Mouse (Mus musculus) hindbrain, embryonic 10.5 days (tissue): Measurements from ENCODE around the gene Cdkal1. TPM values are rescaled to one million over a fixed set of nuclear protein-coding genes. Genes with fewer than 3 reads are reported as not detected.

Experiments used
- DNase-seq: peaks from one replicate; pipeline ENCODE4 v3.0.0-alpha.2; 2017; ENCODE audit warnings: low spot score
- H3K27ac ChIP-seq: fragments of 300-500 bp; sonication (generic); 2 replicates; pipeline ENCODE4 v1.5.1; 2016; ENCODE audit warnings: mild to moderate bottlenecking, moderate library complexity
- H3K27me3 ChIP-seq: fragments of 300-500 bp; sonication (generic); 2 replicates; pipeline ENCODE4 v1.6.1; 2016; ENCODE audit warnings: mild to moderate bottlenecking; ENCODE audit not compliant: poor library complexity, insufficient read depth, severe bottlenecking
- H3K36me3 ChIP-seq: fragments of 300-500 bp; sonication (generic); 2 replicates; pipeline ENCODE4 v1.6.1; 2016; ENCODE audit warnings: mild to moderate bottlenecking, moderate library complexity
- H3K4me1 ChIP-seq: fragments of 300-500 bp; sonication (generic); replicated peaks from 2 replicates; pipeline ENCODE4 v1.6.1; 2016; ENCODE audit warnings: mild to moderate bottlenecking
- H3K4me3 ChIP-seq: fragments of 300-500 bp; sonication (generic); 2 replicates; pipeline ENCODE4 v1.5.1; 2016; ENCODE audit warnings: mild to moderate bottlenecking, moderate library complexity
- H3K9me3 ChIP-seq: fragments of 300-500 bp; sonication (generic); 2 replicates; pipeline ENCODE4 v1.6.1; 2016; ENCODE audit warnings: mild to moderate bottlenecking, moderate library complexity
- WGBS: fragments of 180-500 bp; shearing (Covaris S2); methylation state at CpG from one replicate; pipeline ENCODE4 v1.1.7; 2016; 5-methylcytosine and 5-hydroxymethylcytosine counted together
- polyA plus RNA-seq: library from polyadenylated mRNA; unstranded; fragments of >200 nt; fragmentation: Nextera tagmentation; extraction: Ambion mirVana; gene quantifications from 2 replicates; pipeline ENCODE4 v1.2.1, GENCODE M21; 2016

Cdkal1 gene
- polyA plus RNA-seq, 1 experiment from 2014 or later, result 29.6 TPM

DNA sequence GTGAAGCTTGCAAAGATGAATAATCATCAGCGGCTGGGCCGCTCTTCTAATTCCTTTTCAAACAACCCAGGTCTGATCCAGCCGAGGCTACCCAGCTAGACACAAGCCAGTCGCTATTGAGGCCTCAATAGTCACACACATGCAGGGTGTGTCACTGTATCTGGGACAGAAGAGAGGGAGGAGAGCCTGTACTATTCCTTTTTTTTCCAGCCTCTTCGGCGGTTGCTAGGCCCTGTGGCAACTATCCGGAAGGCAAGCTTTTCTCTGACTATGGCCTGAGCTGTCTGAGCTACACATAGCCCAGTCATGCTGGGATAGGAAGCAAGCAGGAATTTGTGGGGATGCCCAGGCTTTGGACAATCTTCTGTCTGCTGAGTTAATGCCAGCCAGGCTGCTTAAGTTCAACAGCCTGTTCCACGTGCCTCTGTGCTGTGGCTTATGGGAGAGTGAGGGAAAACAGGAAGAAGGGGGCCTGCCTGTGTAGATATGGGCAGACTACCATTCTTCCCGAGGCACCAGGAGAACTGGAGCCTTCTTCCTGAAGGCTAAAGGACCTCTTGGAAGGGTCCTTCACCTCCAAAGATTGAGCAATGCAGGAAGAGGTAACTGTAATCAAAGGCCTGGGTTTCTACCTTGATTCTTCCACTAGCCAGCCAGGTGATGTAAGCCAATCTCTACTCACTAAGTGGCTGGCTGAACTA, 658.5 kb downstream of the Cdkal1 start:
- peaks cover 14% of the 10 kb centered on the region for H3K4me1 ChIP-seq
- WGBS, result 38% methylated on average over 9 of the region's 9 CpGs
- peak; percentile 14 for DNase-seq
- H3K4me3 ChIP-seq, result no peak overlapping the region
- H3K27me3 ChIP-seq, result no peaks in the 10 kb centered on the region
- peak overlapping the region; percentile 79 for H3K27ac ChIP-seq
- H3K9me3 ChIP-seq, result no peaks in the 10 kb centered on the region
- no peaks in the 10 kb centered on the region for H3K36me3 ChIP-seq

DNA sequence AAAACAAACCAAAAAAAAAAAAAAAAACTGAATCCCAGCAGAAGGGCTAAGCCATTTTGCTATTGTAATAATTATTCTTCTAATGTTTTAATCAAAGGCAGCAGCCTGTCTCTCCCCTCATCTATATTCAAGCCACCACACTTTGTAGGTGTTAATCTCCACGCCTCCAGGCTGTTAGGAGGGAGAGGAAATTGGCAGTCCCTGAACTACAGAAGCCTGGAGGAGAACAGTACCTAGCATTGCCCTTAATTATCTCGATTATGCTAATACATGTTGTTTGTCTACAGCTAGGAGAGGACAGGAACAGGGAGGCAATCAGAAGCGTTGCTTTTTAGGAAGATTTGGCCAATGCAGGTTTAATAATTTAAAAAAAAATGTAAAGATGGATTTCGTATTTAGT, 659.8 kb downstream of the Cdkal1 start:
- Histone ChIP-seq H3K36me3 (no peaks in the 10 kb centered on the region), H3K27ac (no peak overlapping the region), H3K4me3 (no peak overlapping the region), H3K27me3 (no peaks in the 10 kb centered on the region), H3K4me1 (peaks cover 14% of the 10 kb centered on the region), H3K9me3 (no peaks in the 10 kb centered on the region)
- DNase-seq, result no peak
- 66% methylated on average over 4 of the region's 4 CpGs for WGBS

DNA sequence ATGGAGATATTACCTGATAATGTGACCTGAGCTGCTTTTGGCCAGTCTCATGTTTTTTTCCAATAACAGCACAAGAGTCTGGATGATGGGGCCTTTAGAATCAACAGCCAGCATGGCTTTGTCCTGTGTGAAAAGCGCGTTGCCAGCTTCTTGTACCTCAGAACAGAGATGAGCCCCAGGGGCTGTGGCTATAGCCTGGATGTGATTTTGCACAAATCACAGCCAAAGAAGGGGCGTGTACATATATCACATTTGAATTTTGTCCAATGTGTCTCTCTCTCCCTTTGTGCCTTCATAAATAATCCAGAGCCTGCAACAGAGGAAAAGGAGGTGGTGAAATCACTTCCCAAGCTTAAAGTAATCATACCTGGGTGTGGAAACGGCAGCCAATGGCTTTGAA, 660.5 kb downstream of the Cdkal1 start:
- no peaks in the 10 kb centered on the region for H3K9me3 ChIP-seq

DNA sequence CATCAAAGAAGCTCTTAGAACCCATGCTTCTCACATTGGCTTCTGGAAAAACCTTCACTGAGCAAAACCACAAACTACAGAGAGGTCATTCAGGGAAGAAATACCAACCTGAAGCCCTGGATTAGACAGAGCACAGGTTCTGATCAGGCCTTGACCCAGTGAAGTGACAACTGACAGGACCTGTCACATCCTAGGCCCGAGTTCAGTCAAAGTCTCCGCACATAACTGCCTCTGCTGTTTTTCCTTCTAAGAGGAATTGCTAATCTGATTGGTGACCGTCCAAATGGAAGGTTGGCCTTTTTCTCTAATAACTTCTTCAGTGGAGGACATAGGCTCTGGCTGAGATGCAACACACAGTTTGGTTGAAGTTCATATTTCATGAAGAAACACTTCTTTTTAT, 662.8 kb downstream of the Cdkal1 start:
- Histone ChIP-seq H3K9me3 (no peaks in the 10 kb centered on the region), H3K4me3 (no peak overlapping the region), H3K36me3 (no peaks in the 10 kb centered on the region), H3K27ac (no peak overlapping the region), H3K4me1 (peaks cover 9% of the 10 kb centered on the region), H3K27me3 (no peaks in the 10 kb centered on the region)
- no peak for DNase-seq
- WGBS, result 89% methylated on average over 3 of the region's 3 CpGs

More for the DNA sequence above, 660.5 kb downstream of the Cdkal1 start:
- Histone ChIP-seq H3K4me1 (peaks cover 14% of the 10 kb centered on the region), H3K36me3 (no peaks in the 10 kb centered on the region), H3K4me3 (no peak overlapping the region), H3K27me3 (no peaks in the 10 kb centered on the region), H3K27ac (no peak overlapping the region)
- 86% methylated on average over 4 of the region's 4 CpGs for WGBS
- DNase-seq, result no peak

DNA sequence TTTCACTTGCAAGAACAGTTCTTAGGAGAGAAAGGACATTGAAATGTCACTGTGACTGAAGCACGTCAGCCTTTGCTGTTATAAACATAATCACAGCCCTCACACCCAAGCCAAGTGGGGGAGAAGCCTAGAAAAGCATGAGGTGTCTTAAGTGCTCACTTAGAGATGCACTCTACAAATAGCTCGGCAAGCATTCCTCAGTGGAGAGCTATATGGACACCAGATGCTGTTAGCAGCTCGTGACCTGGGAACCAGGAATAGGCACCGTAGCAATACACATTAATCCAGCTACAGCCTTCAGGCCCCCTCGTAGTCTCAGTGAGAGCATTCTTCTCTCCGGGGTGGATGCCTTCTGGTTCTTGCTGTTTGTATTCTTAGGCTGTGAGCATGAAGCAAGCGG, 664.9 kb downstream of the Cdkal1 start:
- no peak overlapping the region for H3K27ac ChIP-seq

DNA sequence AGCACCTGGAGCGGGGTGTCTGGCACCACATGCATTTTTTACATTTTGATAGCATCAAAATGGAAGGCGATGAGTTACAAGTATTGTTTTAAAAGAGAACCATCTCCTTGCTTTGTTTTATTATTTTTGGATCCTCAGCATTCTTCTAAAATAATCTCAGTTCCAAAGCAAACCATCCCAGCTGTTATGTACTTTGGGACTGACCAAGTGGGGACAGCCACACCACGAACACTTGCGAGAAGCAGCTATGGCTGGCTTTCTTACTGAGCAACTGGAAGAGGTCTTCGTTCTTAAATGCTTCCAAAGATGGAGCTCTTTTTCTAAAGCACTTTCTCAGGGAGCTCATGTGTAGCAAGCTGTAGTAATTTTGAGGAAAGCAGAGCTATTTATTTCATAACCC, 668.7 kb downstream of the Cdkal1 start:
- no peak for DNase-seq
- H3K36me3 ChIP-seq, result no peaks in the 10 kb centered on the region
- no peaks in the 10 kb centered on the region for H3K27me3 ChIP-seq
- 95% methylated on average over 5 of the region's 5 CpGs for WGBS
- no peaks in the 10 kb centered on the region for H3K9me3 ChIP-seq
- no peak overlapping the region for H3K4me3 ChIP-seq
- no peak overlapping the region for H3K27ac ChIP-seq
- H3K4me1 ChIP-seq, result 0 out of 2 replicates have a peak, but pooled peaks cover 5% of the 10 kb centered on the region

More for the DNA sequence above, 664.9 kb downstream of the Cdkal1 start:
- no peak for DNase-seq
- no peaks in the 10 kb centered on the region for H3K9me3 ChIP-seq
- peaks cover 2% of the 10 kb centered on the region; the same call in 1 of the 2 replicates for H3K4me1 ChIP-seq
- no peaks in the 10 kb centered on the region for H3K27me3 ChIP-seq
- H3K36me3 ChIP-seq, result no peaks in the 10 kb centered on the region
- no peak overlapping the region for H3K4me3 ChIP-seq
- WGBS, result 81% methylated on average over 7 of the region's 7 CpGs

DNA sequence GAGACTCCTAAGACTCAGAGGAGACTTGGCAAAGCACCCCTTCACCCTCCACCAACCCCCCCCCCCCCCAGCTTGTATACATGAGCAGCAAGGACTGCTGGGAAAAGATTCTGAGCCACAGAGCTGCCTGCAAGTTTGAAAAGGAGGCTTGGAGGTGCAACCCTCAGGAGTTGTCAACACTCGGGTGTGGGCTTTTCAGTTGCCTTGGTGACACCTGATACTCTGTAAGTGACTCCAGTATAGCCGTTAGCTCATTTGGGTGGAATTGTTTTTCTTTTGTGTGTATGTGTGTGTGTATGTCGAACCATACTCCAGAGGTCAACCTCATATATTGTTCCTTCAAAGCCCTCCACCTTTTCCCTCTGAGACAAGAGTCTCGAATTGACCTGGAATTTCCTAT, 669.9 kb downstream of the Cdkal1 start:
- DNase-seq, result no peak
- no peaks in the 10 kb centered on the region for H3K36me3 ChIP-seq
- no peaks in the 10 kb centered on the region for H3K27me3 ChIP-seq
- 0 out of 2 replicates have a peak, but pooled peaks cover 5% of the 10 kb centered on the region for H3K4me1 ChIP-seq
- no peak overlapping the region for H3K4me3 ChIP-seq
- no peaks in the 10 kb centered on the region for H3K9me3 ChIP-seq
- H3K27ac ChIP-seq, result no peak overlapping the region
- 63% methylated on average over 4 of the region's 4 CpGs for WGBS

DNA sequence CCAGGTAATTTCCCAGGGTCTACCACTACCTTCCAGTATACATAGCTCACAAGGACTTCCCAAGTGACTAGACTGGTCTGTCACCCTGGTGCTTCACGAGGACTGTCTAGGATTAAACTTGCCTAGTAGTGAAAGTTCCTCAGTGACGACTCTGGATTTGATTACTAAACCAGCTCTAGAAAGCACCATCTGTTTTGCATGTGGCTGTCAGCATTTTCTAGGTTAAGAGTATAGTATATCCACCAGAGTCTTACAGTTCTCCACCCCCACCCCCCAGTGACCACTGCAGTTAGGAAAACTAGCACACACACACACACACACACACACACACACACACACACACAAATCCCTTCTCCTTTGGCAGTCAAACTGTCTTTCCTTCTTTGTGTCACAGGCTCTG, 670.9 kb downstream of the Cdkal1 start:
- Histone ChIP-seq H3K4me1 (0 out of 2 replicates have a peak, but pooled peaks cover 5% of the 10 kb centered on the region), H3K27me3 (no peaks in the 10 kb centered on the region), H3K9me3 (no peaks in the 10 kb centered on the region), H3K27ac (no peak overlapping the region), H3K36me3 (no peaks in the 10 kb centered on the region), H3K4me3 (no peak overlapping the region)
- WGBS, result 70% methylated on average over 2 of the region's 2 CpGs
- no peak for DNase-seq

DNA sequence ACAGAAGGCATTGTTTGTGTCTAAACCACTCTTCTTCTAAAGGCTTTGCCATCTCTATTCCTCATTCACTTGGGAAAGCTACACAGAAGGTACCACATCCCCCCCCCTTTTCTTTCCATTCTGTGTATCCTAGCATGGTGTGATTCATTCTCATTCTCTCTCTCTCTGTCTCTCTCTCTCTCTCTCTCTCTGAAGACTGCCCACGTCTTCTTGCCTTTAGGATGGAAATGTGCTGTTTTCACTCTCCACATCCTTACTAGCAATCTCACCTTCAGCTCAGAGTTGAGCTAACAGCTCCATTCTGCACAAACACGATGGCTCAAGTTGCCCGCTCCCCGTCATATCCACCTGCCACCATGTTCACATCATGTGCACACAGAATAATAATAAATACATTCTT, 675.6 kb downstream of the Cdkal1 start:
- WGBS, result 92% methylated on average over 4 of the region's 4 CpGs
- DNase-seq, result no peak

DNA sequence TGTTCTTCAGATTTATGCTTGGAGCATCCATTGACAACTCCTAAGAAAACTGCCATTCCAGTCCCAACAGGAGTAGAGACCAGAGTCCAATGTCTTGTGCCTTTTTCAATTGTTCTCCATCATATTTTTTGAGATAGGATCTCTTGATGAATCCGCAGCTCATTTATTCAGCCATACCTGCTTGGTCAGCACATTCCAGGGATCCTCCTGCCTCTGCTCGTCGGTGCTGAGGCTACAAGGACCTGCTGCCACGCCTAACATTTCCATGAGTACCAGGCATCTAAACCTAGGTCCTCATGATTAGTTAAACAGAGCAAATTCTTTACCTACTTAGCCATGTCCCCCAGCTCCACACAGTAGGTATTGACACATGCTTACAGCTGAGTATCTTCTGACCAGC, 676.2 kb downstream of the Cdkal1 start:
- H3K9me3 ChIP-seq, result no peaks in the 10 kb centered on the region
- H3K4me1 ChIP-seq, result no peaks in the 10 kb centered on the region
- WGBS, result 88% methylated on average over 4 of the region's 4 CpGs
- H3K36me3 ChIP-seq, result no peaks in the 10 kb centered on the region
- no peak overlapping the region for H3K27ac ChIP-seq
- DNase-seq, result no peak
- no peaks in the 10 kb centered on the region for H3K27me3 ChIP-seq
- no peak overlapping the region for H3K4me3 ChIP-seq

More for the DNA sequence above, 675.6 kb downstream of the Cdkal1 start:
- no peaks in the 10 kb centered on the region for H3K36me3 ChIP-seq
- H3K27me3 ChIP-seq, result no peaks in the 10 kb centered on the region
- no peaks in the 10 kb centered on the region for H3K4me1 ChIP-seq
- H3K4me3 ChIP-seq, result no peak overlapping the region
- H3K9me3 ChIP-seq, result no peaks in the 10 kb centered on the region
- no peak overlapping the region for H3K27ac ChIP-seq

DNA sequence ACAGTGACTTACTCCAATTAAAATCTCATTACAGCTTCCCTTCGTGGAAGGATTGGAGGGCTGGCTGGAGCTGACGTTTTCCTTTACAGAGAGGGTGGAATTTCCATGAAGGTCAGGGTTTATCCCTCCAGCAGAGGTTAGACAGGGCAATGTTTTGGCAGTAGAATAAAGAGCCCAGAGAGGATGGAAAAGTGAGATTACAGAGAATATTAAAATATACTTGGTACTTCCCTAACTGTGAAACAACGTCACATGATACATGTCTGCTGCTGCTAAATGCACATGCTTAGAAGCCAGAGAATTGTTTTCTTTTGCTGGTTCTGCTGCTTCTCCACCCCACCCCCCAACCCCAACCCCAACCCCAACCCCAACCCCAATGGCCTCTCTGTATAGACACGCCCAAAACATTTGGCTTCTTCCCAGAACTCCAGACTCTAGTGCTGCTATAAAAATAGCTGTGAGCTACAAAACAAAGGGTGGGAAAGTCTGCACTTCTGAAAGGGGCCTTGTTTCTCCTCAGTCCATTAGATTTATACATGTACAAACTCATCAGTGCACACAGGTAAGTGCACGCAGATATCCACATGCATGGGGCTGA, 677.5 kb downstream of the Cdkal1 start:
- H3K36me3 ChIP-seq, result no peaks in the 10 kb centered on the region
- no peaks in the 10 kb centered on the region for H3K27me3 ChIP-seq
- no peak for DNase-seq
- H3K4me1 ChIP-seq, result no peaks in the 10 kb centered on the region
- H3K4me3 ChIP-seq, result no peak overlapping the region
- H3K27ac ChIP-seq, result no peak overlapping the region
- H3K9me3 ChIP-seq, result no peaks in the 10 kb centered on the region
- 60% methylated on average over 5 of the region's 5 CpGs for WGBS

DNA sequence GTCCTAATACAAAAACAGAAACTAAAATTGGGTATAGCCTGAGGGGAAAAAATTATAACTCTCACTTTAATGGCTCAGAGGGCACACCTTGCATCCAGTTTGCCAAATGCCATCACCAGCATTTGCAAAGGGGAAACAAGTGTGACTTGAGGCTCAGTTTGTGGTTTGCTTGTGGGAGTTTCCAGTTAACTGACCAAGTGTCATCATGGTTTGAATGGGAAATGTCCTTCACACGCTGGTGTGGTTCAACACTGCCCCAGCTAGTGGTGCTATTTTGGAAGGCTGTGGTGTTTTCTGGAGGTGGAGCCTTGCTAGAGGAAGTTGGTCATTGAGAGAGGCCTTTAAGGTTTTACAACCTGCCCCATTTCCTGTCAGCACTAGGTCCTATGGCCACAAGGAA, 686.1 kb downstream of the Cdkal1 start:
- 53% methylated on average over 1 of the region's 1 CpGs for WGBS

DNA sequence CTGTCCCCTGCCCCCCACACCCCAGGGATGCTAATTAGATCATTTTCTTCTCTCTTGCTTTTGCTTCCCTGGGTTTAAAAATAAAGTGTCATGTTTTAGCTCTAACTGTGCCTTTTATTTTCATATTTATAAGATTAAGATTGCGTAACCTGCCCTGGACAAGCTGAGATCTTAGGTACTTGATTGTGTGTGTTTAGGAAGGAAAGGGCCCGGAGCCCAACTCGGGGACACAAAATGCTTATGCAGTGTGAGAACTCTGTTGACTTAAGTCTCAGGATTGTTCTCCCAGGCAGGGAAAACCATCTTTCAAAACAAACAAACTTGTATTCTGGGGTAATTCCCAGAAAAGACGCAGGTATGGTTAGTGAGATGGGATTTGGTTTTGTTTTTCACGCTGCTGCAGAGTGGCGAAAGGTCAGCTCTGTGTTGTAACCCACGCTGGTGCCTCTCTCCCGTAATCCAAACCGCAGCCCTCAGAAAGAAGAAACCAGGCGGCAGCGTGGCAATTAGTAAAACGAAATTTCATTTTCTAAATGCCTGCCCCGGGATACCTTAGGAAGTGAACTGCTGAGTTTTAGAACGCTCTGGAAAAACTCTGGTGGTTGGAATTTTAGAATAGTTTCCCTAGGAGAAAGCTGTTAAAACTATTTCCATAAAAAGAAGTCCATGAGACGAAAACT, 690.5 kb downstream of the Cdkal1 start:
- no peak for DNase-seq
- Histone ChIP-seq H3K36me3 (no peaks in the 10 kb centered on the region), H3K27me3 (no peaks in the 10 kb centered on the region), H3K4me1 (peaks cover 17% of the 10 kb centered on the region), H3K4me3 (no peak overlapping the region), H3K9me3 (no peaks in the 10 kb centered on the region), H3K27ac (0 out of 2 replicates have a peak overlapping the region, but pooled peaks have one; percentile 29)
- WGBS, result 59% methylated on average over 15 of the region's 15 CpGs

More for the DNA sequence above, 686.1 kb downstream of the Cdkal1 start:
- H3K4me3 ChIP-seq, result no peak overlapping the region
- H3K27me3 ChIP-seq, result no peaks in the 10 kb centered on the region
- no peak overlapping the region for H3K27ac ChIP-seq
- no peaks in the 10 kb centered on the region for H3K9me3 ChIP-seq
- peaks cover 5% of the 10 kb centered on the region for H3K4me1 ChIP-seq
- no peaks in the 10 kb centered on the region for H3K36me3 ChIP-seq
- DNase-seq, result no peak
